Mouse (Mus musculus) T-helper 2 cell (primary cell): ENCODE measurements around the gene Paxbp1.

ENCODE experiments used
- in situ Hi-C: fragments of 300-600 bp; cut with MboI, MseI; formaldehyde crosslinking; loops from one replicate; pipeline ENCODE4 v1.15.1; 2025; ENCODE audit warnings: high pct_unique_total_duplicates

The Paxbp1 gene

GRCm38 (mm10) chr16:91004915-91005538 lies 39.3 kb downstream of the Paxbp1 start:
- in situ Hi-C loops: no loop called here

- in situ Hi-C loops: no loop called here
Measured at GRCm38 (mm10) chr16:91001098-91001497, 43.2 kb downstream of the Paxbp1 start.

GRCm38 (mm10) chr16:90999827-91000226 lies 44.5 kb downstream of the Paxbp1 start:
- in situ Hi-C loops: no loop called here

- in situ Hi-C loops: no loop called here
Measured at GRCm38 (mm10) chr16:90997822-90998221, 46.5 kb downstream of the Paxbp1 start.

- in situ Hi-C loops: no loop called here
Measured at GRCm38 (mm10) chr16:90996327-90997243, 47.8 kb downstream of the Paxbp1 start.

GRCm38 (mm10) chr16:90995498-90995897 lies 48.8 kb downstream of the Paxbp1 start:
- in situ Hi-C loops: no loop called here

- in situ Hi-C loops: no loop called here
Measured at GRCm38 (mm10) chr16:90995023-90995422, 49.3 kb downstream of the Paxbp1 start.

- in situ Hi-C loops: no loop called here
Measured at GRCm38 (mm10) chr16:90989162-90989561, 55.2 kb downstream of the Paxbp1 start.

- in situ Hi-C loops: no loop called here
Measured at GRCm38 (mm10) chr16:90988665-90989064, 55.7 kb downstream of the Paxbp1 start.

GRCm38 (mm10) chr16:90988039-90988438 lies 56.3 kb downstream of the Paxbp1 start:
- in situ Hi-C loops: no loop called here

- in situ Hi-C loops: no loop called here
Measured at GRCm38 (mm10) chr16:90971004-90971403, 73.3 kb downstream of the Paxbp1 start.

GRCm38 (mm10) chr16:90966241-90966640 lies 78.1 kb downstream of the Paxbp1 start:
- in situ Hi-C loops: no loop called here

- in situ Hi-C loops: no loop called here
Measured at GRCm38 (mm10) chr16:90964302-90964701, 80.0 kb downstream of the Paxbp1 start.
